Mouse (Mus musculus) spleen, adult 2 months (tissue): ENCODE results near the gene Jarid2.

Experiments
- CTCF ChIP-seq: fragments of 200-500 bp; IDR thresholded peaks from 2 replicates; pipeline ENCODE4 v1.5.1; 2011; ENCODE audit warnings: mild to moderate bottlenecking, inconsistent platforms; ENCODE audit not compliant: insufficient read depth, insufficient read length, insufficient replicate concordance; ENCODE audit errors: extremely low read depth
- POLR2A ChIP-seq: fragments of 200-500 bp; IDR thresholded peaks from 2 replicates; pipeline ENCODE4 v1.6.1; 2011; ENCODE audit warnings: low read depth, low read length, inconsistent platforms

DNA sequence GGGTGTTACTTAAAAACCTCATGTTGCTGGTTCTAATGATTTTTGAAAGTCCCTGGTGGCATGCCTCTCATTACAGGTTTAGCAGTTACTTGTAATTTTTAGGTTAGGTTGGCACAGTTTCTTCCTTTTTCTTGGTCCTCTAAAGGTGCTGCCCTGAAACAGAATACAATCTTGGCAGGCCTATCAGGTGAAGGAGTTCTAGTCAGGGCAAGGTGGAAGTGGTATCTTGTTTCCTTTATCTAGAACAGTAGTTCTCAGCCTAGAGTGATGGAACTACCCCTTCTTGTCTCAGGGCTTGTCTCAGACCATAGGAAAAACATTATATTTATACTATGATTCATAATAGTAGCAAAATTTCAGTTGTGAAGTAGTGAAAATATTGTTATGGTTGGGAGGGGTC, 93.3 kb downstream of the Jarid2 start:
- TF ChIP-seq POLR2A (no peak), CTCF (no peak)
